Mouse (Mus musculus): ENCODE measurements at regions not wholly inside any gene's neighbourhood (a gene's known extent, or its start where the extent isn't known, plus 50 kb on each side); places are given as distances from the start of the nearest gene placed in this dataset.

GRCm38 (mm10) chr2:46149848-46150247, 1032.7 kb upstream of the Zeb2 start:
- Histone ChIP-seq H3K9me3 (ENCODE audit: control insufficient read depth, low read length) (no peaks in the 10 kb centered on the region), H3K27me3 (ENCODE audit: control insufficient read depth, insufficient read depth, low read length) (no peaks in the 10 kb centered on the region), H3K4me1 (ENCODE audit: control insufficient read depth, insufficient read depth, low read length) (no peaks in the 10 kb centered on the region), H3K36me3 (ENCODE audit: control insufficient read depth, insufficient read depth, low read length) (no peaks in the 10 kb centered on the region), H3K9ac (ENCODE audit: low read length) (no peak overlapping the region), H3K4me3 (ENCODE audit: low read depth, low read length) (no peak overlapping the region), H3K27ac (replicated peaks; ENCODE audit: low read depth, low read length) (no peak overlapping the region), H3K4me2 (ENCODE audit: low read depth, severe bottlenecking) (no peak overlapping the region)
- ATAC-seq (ENCODE audit: insufficient number of reproducible peaks, low FRiP score, low TSS enrichment, low read depth) (no peak), DNase-seq (ENCODE audit: low spot score) (no peak)
- 89% methylated on average over 3 of the region's 3 CpGs for WGBS

- no peak overlapping the region for H3K9ac ChIP-seq (ENCODE audit: low read length)
- 61% methylated on average over 3 of the region's 3 CpGs for WGBS
- H3K4me2 ChIP-seq (ENCODE audit: low read depth, severe bottlenecking): no peak overlapping the region
- no peak overlapping the region for H3K4me3 ChIP-seq (ENCODE audit: low read depth, low read length)
- DNase-seq (ENCODE audit: low spot score): no peak
- no peak overlapping the region for H3K27ac ChIP-seq (replicated peaks; ENCODE audit: low read depth, low read length)
- H3K9me3 ChIP-seq (ENCODE audit: control insufficient read depth, low read length): no peaks in the 10 kb centered on the region
- H3K36me3 ChIP-seq (ENCODE audit: control insufficient read depth, insufficient read depth, low read length): no peaks in the 10 kb centered on the region
- H3K4me1 ChIP-seq (ENCODE audit: control insufficient read depth, insufficient read depth, low read length): no peaks in the 10 kb centered on the region
- ATAC-seq (ENCODE audit: insufficient number of reproducible peaks, low FRiP score, low TSS enrichment, low read depth): no peak
- H3K27me3 ChIP-seq (ENCODE audit: control insufficient read depth, insufficient read depth, low read length): no peaks in the 10 kb centered on the region
These were observed 1002.7 kb upstream of the Zeb2 start for GRCm38 (mm10) chr2:46119871-46120270.

GRCm38 (mm10) chr2:46106991-46107390, 989.8 kb upstream of the Zeb2 start:
- no peak for ATAC-seq (ENCODE audit: insufficient number of reproducible peaks, low FRiP score, low TSS enrichment, low read depth)
- Histone ChIP-seq H3K27ac (replicated peaks; ENCODE audit: low read depth, low read length) (no peak overlapping the region), H3K9me3 (ENCODE audit: control insufficient read depth, low read length) (no peaks in the 10 kb centered on the region), H3K27me3 (ENCODE audit: control insufficient read depth, insufficient read depth, low read length) (no peaks in the 10 kb centered on the region), H3K36me3 (ENCODE audit: control insufficient read depth, insufficient read depth, low read length) (no peaks in the 10 kb centered on the region), H3K9ac (ENCODE audit: low read length) (no peak overlapping the region), H3K4me1 (ENCODE audit: control insufficient read depth, insufficient read depth, low read length) (no peaks in the 10 kb centered on the region), H3K4me3 (ENCODE audit: low read depth, low read length) (no peak overlapping the region), H3K4me2 (ENCODE audit: low read depth, severe bottlenecking) (no peak overlapping the region)
- DNase-seq (ENCODE audit: low spot score): no peak

- H3K4me3 ChIP-seq (ENCODE audit: low read depth, low read length): no peak overlapping the region
- WGBS: 65% methylated on average over 7 of the region's 7 CpGs
- ATAC-seq (ENCODE audit: insufficient number of reproducible peaks, low FRiP score, low TSS enrichment, low read depth) (no peak), DNase-seq (ENCODE audit: low spot score) (no peak)
- no peaks in the 10 kb centered on the region for H3K27me3 ChIP-seq (ENCODE audit: control insufficient read depth, insufficient read depth, low read length)
- no peak overlapping the region for H3K9ac ChIP-seq (ENCODE audit: low read length)
- H3K4me2 ChIP-seq (ENCODE audit: low read depth, severe bottlenecking): no peak overlapping the region
- H3K4me1 ChIP-seq (ENCODE audit: control insufficient read depth, insufficient read depth, low read length): no peaks in the 10 kb centered on the region
- no peaks in the 10 kb centered on the region for H3K9me3 ChIP-seq (ENCODE audit: control insufficient read depth, low read length)
- no peak overlapping the region for H3K27ac ChIP-seq (replicated peaks; ENCODE audit: low read depth, low read length)
- H3K36me3 ChIP-seq (ENCODE audit: control insufficient read depth, insufficient read depth, low read length): no peaks in the 10 kb centered on the region
These were observed 948.0 kb upstream of the Zeb2 start for GRCm38 (mm10) chr2:46065034-46065802.

GRCm38 (mm10) chr2:46055729-46056128, 938.5 kb upstream of the Zeb2 start:
- Histone ChIP-seq H3K9ac (ENCODE audit: low read length) (no peak overlapping the region), H3K4me3 (ENCODE audit: low read depth, low read length) (no peak overlapping the region), H3K4me1 (ENCODE audit: control insufficient read depth, insufficient read depth, low read length) (no peaks in the 10 kb centered on the region), H3K9me3 (ENCODE audit: control insufficient read depth, low read length) (no peaks in the 10 kb centered on the region), H3K27ac (replicated peaks; ENCODE audit: low read depth, low read length) (no peak overlapping the region), H3K4me2 (ENCODE audit: low read depth, severe bottlenecking) (no peak overlapping the region), H3K27me3 (ENCODE audit: control insufficient read depth, insufficient read depth, low read length) (no peaks in the 10 kb centered on the region), H3K36me3 (ENCODE audit: control insufficient read depth, insufficient read depth, low read length) (no peaks in the 10 kb centered on the region)
- no peak for ATAC-seq (ENCODE audit: insufficient number of reproducible peaks, low FRiP score, low TSS enrichment, low read depth)
- WGBS: 76% methylated on average over 8 of the region's 8 CpGs
- DNase-seq (ENCODE audit: low spot score): no peak

GRCm38 (mm10) chr2:46054902-46055301, 937.7 kb upstream of the Zeb2 start:
- DNase-seq (ENCODE audit: low spot score) (no peak), ATAC-seq (ENCODE audit: insufficient number of reproducible peaks, low FRiP score, low TSS enrichment, low read depth) (no peak)
- H3K36me3 ChIP-seq (ENCODE audit: control insufficient read depth, insufficient read depth, low read length): no peaks in the 10 kb centered on the region
- H3K9ac ChIP-seq (ENCODE audit: low read length): no peak overlapping the region
- WGBS: 38% methylated on average over 7 of the region's 7 CpGs
- no peak overlapping the region for H3K27ac ChIP-seq (replicated peaks; ENCODE audit: low read depth, low read length)
- H3K4me3 ChIP-seq (ENCODE audit: low read depth, low read length): no peak overlapping the region
- no peaks in the 10 kb centered on the region for H3K4me1 ChIP-seq (ENCODE audit: control insufficient read depth, insufficient read depth, low read length)
- H3K4me2 ChIP-seq (ENCODE audit: low read depth, severe bottlenecking): no peak overlapping the region
- H3K27me3 ChIP-seq (ENCODE audit: control insufficient read depth, insufficient read depth, low read length): no peaks in the 10 kb centered on the region
- no peaks in the 10 kb centered on the region for H3K9me3 ChIP-seq (ENCODE audit: control insufficient read depth, low read length)

GRCm38 (mm10) chr2:46021854-46022253, 904.7 kb upstream of the Zeb2 start:
- Histone ChIP-seq H3K4me3 (ENCODE audit: low read depth, low read length) (no peak overlapping the region), H3K27me3 (ENCODE audit: control insufficient read depth, insufficient read depth, low read length) (no peaks in the 10 kb centered on the region), H3K4me2 (ENCODE audit: low read depth, severe bottlenecking) (no peak overlapping the region), H3K9me3 (ENCODE audit: control insufficient read depth, low read length) (no peaks in the 10 kb centered on the region), H3K4me1 (ENCODE audit: control insufficient read depth, insufficient read depth, low read length) (no peaks in the 10 kb centered on the region), H3K9ac (ENCODE audit: low read length) (no peak overlapping the region), H3K36me3 (ENCODE audit: control insufficient read depth, insufficient read depth, low read length) (no peaks in the 10 kb centered on the region), H3K27ac (replicated peaks; ENCODE audit: low read depth, low read length) (no peak overlapping the region)
- WGBS: 86% methylated on average over 1 of the region's 1 CpGs
- no peak for ATAC-seq (ENCODE audit: insufficient number of reproducible peaks, low FRiP score, low TSS enrichment, low read depth)
- no peak for DNase-seq (ENCODE audit: low spot score)

GRCm38 (mm10) chr2:46013771-46014269, 896.6 kb upstream of the Zeb2 start:
- WGBS: 86% methylated on average over 3 of the region's 3 CpGs
- DNase-seq (ENCODE audit: low spot score): no peak
- H3K9me3 ChIP-seq (ENCODE audit: control insufficient read depth, low read length): no peaks in the 10 kb centered on the region
- ATAC-seq (ENCODE audit: insufficient number of reproducible peaks, low FRiP score, low TSS enrichment, low read depth): no peak
- H3K4me2 ChIP-seq (ENCODE audit: low read depth, severe bottlenecking): no peak overlapping the region
- no peaks in the 10 kb centered on the region for H3K4me1 ChIP-seq (ENCODE audit: control insufficient read depth, insufficient read depth, low read length)
- no peaks in the 10 kb centered on the region for H3K27me3 ChIP-seq (ENCODE audit: control insufficient read depth, insufficient read depth, low read length)
- H3K27ac ChIP-seq (replicated peaks; ENCODE audit: low read depth, low read length): no peak overlapping the region
- H3K4me3 ChIP-seq (ENCODE audit: low read depth, low read length): no peak overlapping the region
- no peaks in the 10 kb centered on the region for H3K36me3 ChIP-seq (ENCODE audit: control insufficient read depth, insufficient read depth, low read length)
- H3K9ac ChIP-seq (ENCODE audit: low read length): no peak overlapping the region

- Histone ChIP-seq H3K4me2 (ENCODE audit: low read depth, severe bottlenecking) (no peak overlapping the region), H3K9me3 (ENCODE audit: control insufficient read depth, low read length) (no peaks in the 10 kb centered on the region), H3K4me3 (ENCODE audit: low read depth, low read length) (no peak overlapping the region), H3K9ac (ENCODE audit: low read length) (no peak overlapping the region), H3K27ac (replicated peaks; ENCODE audit: low read depth, low read length) (no peak overlapping the region), H3K4me1 (ENCODE audit: control insufficient read depth, insufficient read depth, low read length) (no peaks in the 10 kb centered on the region), H3K36me3 (ENCODE audit: control insufficient read depth, insufficient read depth, low read length) (no peaks in the 10 kb centered on the region), H3K27me3 (ENCODE audit: control insufficient read depth, insufficient read depth, low read length) (no peaks in the 10 kb centered on the region)
- ATAC-seq (ENCODE audit: insufficient number of reproducible peaks, low FRiP score, low TSS enrichment, low read depth) (no peak), DNase-seq (ENCODE audit: low spot score) (no peak)
- WGBS: 93% methylated on average over 1 of the region's 1 CpGs
These were observed 895.5 kb upstream of the Zeb2 start for GRCm38 (mm10) chr2:46012716-46013115.

All from limb, embryonic 11.5 days (tissue).